Mouse (Mus musculus) kidney, postnatal 0 days (tissue): Measurements from ENCODE around the gene Cd82. TPM values are rescaled to one million over a fixed set of nuclear protein-coding genes. Genes with fewer than 3 reads are reported as not detected.
A peak's percentile ranks its signal among the peaks of the same experiment; 100 is the strongest.

ENCODE experiments used
- ATAC-seq: fragments of 200-750 bp; cut with Nextera tagmentation; replicated peaks from 2 replicates; pipeline ENCODE4 v1.8.0; 2017; ENCODE audit warnings: low read depth, moderate number of reproducible peaks, moderate TSS enrichment, moderate library complexity; ENCODE audit not compliant: low FRiP score
- DNase-seq: peaks from one replicate; pipeline ENCODE4 v3.0.0-alpha.2; 2016; ENCODE audit warnings: low spot score
- H3K27ac ChIP-seq: fragments of 300-500 bp; sonication (generic); 2 replicates; pipeline ENCODE4 v1.5.1; 2014; ENCODE audit warnings: mild to moderate bottlenecking
- H3K27me3 ChIP-seq: fragments of 300-500 bp; sonication (generic); 2 replicates; pipeline ENCODE4 v1.6.1; 2014; ENCODE audit warnings: low read length, mixed read lengths; ENCODE audit not compliant: insufficient read depth
- H3K36me3 ChIP-seq: fragments of 300-500 bp; sonication (generic); 2 replicates; pipeline ENCODE4 v1.6.1; 2014; ENCODE audit warnings: low read length, mixed read lengths; ENCODE audit not compliant: insufficient read depth
- H3K4me1 ChIP-seq: fragments of 300-500 bp; sonication (generic); replicated peaks from 2 replicates; pipeline ENCODE4 v1.6.1; 2014; ENCODE audit warnings: antibody characterized with exemption, low read length, mixed read lengths; ENCODE audit not compliant: insufficient read depth
- H3K4me2 ChIP-seq: fragments of 300-500 bp; sonication (generic); 2 replicates; pipeline ENCODE4 v1.6.1; 2014; ENCODE audit warnings: mild to moderate bottlenecking, low read length, moderate library complexity, mixed read lengths
- H3K4me3 ChIP-seq: fragments of 300-500 bp; sonication (generic); replicated peaks from 2 replicates; pipeline ENCODE4 v1.5.1; 2014; ENCODE audit warnings: low read depth, low read length
- H3K9ac ChIP-seq: fragments of 300-500 bp; sonication (generic); 2 replicates; pipeline ENCODE4 v1.6.1; 2014; ENCODE audit warnings: low read depth, low read length
- H3K9me3 ChIP-seq: fragments of 300-500 bp; sonication (generic); replicated peaks from 2 replicates; pipeline ENCODE4 v1.6.1; 2016; ENCODE audit warnings: low read length, inconsistent platforms, mixed read lengths
- CTCF ChIP-seq: IDR thresholded peaks from 2 replicates; pipeline ENCODE4 v1.5.1; 2016; ENCODE audit warnings: antibody characterized with exemption, low read depth, mild to moderate bottlenecking, moderate library complexity
- WGBS: fragments of 180-500 bp; shearing (Covaris S2); extraction: QIAGEN DNeasy Blood & Tissue Kit; methylation state at CpG from one replicate; pipeline ENCODE4 v1.1.7; 2014; 5-methylcytosine and 5-hydroxymethylcytosine counted together
- microRNA-seq: library from miRNA; unstranded; fragments of <30 nt; microRNA quantifications from one replicate; pipeline ENCODE4, GENCODE M21; 2016
- polyA plus RNA-seq: library from polyadenylated mRNA; unstranded; fragments of >200 nt; fragmentation: Nextera tagmentation; extraction: Ambion mirVana; gene quantifications from 2 replicates; pipeline ENCODE4 v1.2.1, GENCODE M21; 2015

Gene Cd82
- polyA plus RNA-seq, 1 experiment from 2014 or later = 85.1 TPM

- no peak for TF ChIP-seq CTCF
- Histone ChIP-seq H3K4me1 (no peaks in the 10 kb centered on the region), H3K36me3 (no peaks in the 10 kb centered on the region), H3K27ac (no peak overlapping the region), H3K27me3 (no peaks in the 10 kb centered on the region), H3K9ac (no peak overlapping the region), H3K4me3 (no peak overlapping the region), H3K4me2 (no peak overlapping the region), H3K9me3 (no peaks in the 10 kb centered on the region)
- no peak for DNase-seq
- no peak for ATAC-seq
- WGBS = 61% methylated on average over 15 of the region's 15 CpGs
These were observed 85.1 kb downstream of the Cd82 start for GRCm38 (mm10) chr2:93377797-93378196.

DNA sequence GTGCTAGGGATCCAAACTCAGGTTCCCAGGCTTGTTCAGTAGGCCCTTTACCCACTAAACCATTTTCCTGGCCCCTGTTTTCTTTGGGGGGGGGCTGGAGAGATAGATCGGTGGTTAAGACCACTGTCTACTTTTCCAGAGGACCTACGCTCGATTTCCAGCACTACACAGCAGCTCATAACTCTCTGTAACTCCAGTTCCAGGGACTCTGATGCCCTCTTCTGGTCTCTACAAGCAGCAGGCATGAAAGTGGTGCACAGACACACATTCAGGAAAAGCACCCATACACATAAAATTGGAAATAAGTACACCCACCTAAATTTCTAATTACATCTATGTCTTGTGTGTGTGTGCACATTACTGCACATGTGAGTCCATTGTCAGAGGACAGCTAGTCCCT, 85.8 kb downstream of the Cd82 start:
- H3K4me1 ChIP-seq = no peaks in the 10 kb centered on the region
- ATAC-seq = no peak
- 91% methylated on average over 3 of the region's 3 CpGs for WGBS

DNA sequence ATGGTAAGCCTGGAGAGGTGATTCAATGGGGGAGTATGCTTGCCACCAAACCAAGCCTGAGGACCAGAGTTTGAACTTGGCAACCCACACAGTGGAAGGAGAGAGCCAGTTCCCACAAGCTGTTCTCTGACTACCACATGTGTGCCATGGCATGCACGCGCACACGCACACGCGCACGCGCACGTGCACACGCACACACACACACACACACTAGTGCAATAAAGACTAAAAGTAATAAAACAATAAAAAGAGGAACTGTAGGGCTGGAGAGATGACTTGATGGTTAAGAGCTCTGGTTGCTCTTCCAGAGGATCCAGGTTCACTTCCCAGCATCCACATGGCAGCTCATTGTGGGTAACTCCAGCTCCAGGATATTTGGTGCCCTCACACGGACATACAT, 90.1 kb downstream of the Cd82 start:
- no peak for ATAC-seq
- Histone ChIP-seq H3K4me1 (no peaks in the 10 kb centered on the region), H3K4me3 (no peak overlapping the region), H3K9ac (no peak overlapping the region), H3K9me3 (no peaks in the 10 kb centered on the region), H3K36me3 (no peaks in the 10 kb centered on the region), H3K27me3 (no peaks in the 10 kb centered on the region), H3K4me2 (no peak overlapping the region), H3K27ac (no peak overlapping the region)
- 95% methylated on average over 10 of the region's 10 CpGs for WGBS
- no peak for DNase-seq
- TF ChIP-seq CTCF = no peak

More for the DNA sequence above, 85.8 kb downstream of the Cd82 start:
- no peak; the same call in 1 of the 2 replicates for TF ChIP-seq CTCF
- DNase-seq = no peak
- Histone ChIP-seq H3K9ac (no peak overlapping the region), H3K4me3 (no peak overlapping the region), H3K9me3 (no peaks in the 10 kb centered on the region), H3K4me2 (no peak overlapping the region), H3K27ac (no peak overlapping the region), H3K27me3 (no peaks in the 10 kb centered on the region), H3K36me3 (no peaks in the 10 kb centered on the region)

DNA sequence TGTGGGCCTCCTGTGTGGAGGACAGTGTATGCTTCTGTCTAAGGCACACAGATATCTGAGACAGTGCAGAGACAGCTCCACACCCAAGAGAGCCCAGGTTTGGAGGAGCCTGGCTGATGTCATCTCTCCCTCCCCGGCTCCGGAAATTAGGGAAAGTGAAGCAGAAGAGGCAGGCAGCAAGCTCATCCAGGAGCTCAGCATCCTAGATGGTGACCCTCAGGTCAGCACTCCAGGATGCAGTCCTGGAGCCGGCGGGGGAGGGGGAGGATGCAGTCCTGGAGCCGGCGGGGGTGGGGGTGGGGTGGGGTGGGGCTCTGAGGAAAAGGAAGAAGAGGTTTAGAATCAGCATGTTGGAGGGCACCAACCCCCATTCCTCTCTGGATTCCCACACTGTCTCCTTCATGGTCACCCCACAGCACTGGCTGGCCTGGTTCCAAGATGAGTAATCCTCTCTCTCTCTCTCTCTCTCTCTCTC, 90.8 kb downstream of the Cd82 start:
- Histone ChIP-seq H3K27ac (no peak overlapping the region), H3K9ac (no peak overlapping the region), H3K36me3 (no peaks in the 10 kb centered on the region), H3K27me3 (no peaks in the 10 kb centered on the region), H3K9me3 (no peaks in the 10 kb centered on the region), H3K4me3 (no peak overlapping the region), H3K4me1 (no peaks in the 10 kb centered on the region), H3K4me2 (no peak overlapping the region)
- DNase-seq (peak; percentile 18), ATAC-seq (no peak)
- no peak for TF ChIP-seq CTCF
- 0% methylated on average over 5 of the region's 6 CpGs for WGBS

Small RNA genes lying within 50 kb of the gene (microRNA-seq; reads per million reads assigned to microRNA genes)
- gene Mir7001 = not detected

Other genes starting within 250 kb of the Cd82 start
- gene Tspan18, start 128.6 kb downstream of the Cd82 start, polyA plus RNA-seq = 26.4 and 29.2 TPM in 2 replicates
- not detected in 2 replicates for gene Gm10803, start 97.4 kb upstream of the Cd82 start, polyA plus RNA-seq
- gene Alx4, start 179.2 kb upstream of the Cd82 start, polyA plus RNA-seq = 0.13 and 0.19 TPM in 2 replicates